Mouse (Mus musculus) splenic B cell, adult 2 months (primary cell): ENCODE data around the gene Ccnk.

Source experiments
- DNase-seq: peaks from one replicate; pipeline ENCODE4 v3.0.0-alpha.2; 2011; ENCODE audit warnings: low read depth, low spot score
- H3K27me3 ChIP-seq: 2 replicates; pipeline ENCODE4 v1.6.1; 2012; ENCODE audit warnings: mild to moderate bottlenecking, low read length, moderate library complexity, mixed read lengths; ENCODE audit not compliant: control insufficient read depth, poor library complexity, insufficient read depth, severe bottlenecking
- H3K36me3 ChIP-seq: 2 replicates; pipeline ENCODE4 v1.6.1; 2012; ENCODE audit warnings: mild to moderate bottlenecking, low read length, moderate library complexity, mixed read lengths; ENCODE audit not compliant: control insufficient read depth, poor library complexity, insufficient read depth, severe bottlenecking

The Ccnk gene

DNA sequence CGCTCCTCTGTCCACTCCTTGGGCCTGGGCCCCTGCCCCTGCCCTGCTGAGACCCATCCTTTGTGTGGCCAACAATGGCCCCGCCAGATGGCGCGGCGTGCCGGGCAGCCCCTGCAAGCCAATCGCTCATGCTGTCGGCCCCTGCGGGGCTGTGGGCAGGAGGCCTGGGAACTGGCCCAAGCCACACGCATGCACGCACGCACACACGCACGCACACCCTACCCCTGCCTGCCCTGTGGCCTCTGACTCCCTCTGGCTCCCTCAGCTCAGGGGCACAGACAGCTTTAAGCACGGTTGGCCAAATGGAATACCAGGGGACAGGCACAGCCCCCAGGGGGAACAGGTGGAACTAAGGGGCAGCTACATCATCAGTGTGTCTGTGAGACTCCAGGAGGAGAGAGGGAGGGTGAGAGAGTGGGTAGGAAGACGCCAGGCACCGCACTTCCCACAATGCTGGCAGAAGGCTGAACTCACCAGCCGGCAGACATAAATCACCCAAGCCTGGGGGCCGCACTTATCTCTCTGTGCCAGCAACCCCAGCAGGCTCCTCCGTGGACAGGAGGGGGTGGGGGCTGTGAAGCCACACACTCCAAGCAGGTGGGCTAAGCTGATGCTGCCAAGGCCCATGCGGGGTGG lies 61.7 kb downstream of the Ccnk start:
- no peak for DNase-seq

DNA sequence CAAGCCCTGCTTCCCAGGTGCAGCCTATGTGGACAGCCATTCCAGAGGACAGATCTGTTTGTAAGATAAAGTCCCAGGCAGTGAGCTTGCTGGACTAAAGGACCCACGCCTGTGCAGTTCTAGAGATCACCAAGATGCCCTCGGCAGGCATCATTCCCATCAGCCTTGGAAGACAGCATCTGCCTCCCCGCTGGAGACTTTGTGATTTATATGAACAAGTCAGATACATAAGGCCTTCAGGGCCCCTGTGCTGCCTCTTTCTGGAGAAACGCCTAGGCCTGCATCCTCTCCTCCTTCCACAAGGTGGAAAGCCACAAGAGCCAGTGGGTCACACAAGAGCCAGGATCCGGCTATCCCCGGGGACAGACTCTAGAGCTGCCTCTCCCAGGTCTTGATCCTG lies 62.2 kb downstream of the Ccnk start:
- H3K36me3 ChIP-seq: no peaks in the 10 kb centered on the region
- DNase-seq: no peak
- H3K27me3 ChIP-seq: no peaks in the 10 kb centered on the region

More for the DNA sequence above, 61.7 kb downstream of the Ccnk start:
- no peaks in the 10 kb centered on the region for H3K36me3 ChIP-seq
- no peaks in the 10 kb centered on the region for H3K27me3 ChIP-seq

DNA sequence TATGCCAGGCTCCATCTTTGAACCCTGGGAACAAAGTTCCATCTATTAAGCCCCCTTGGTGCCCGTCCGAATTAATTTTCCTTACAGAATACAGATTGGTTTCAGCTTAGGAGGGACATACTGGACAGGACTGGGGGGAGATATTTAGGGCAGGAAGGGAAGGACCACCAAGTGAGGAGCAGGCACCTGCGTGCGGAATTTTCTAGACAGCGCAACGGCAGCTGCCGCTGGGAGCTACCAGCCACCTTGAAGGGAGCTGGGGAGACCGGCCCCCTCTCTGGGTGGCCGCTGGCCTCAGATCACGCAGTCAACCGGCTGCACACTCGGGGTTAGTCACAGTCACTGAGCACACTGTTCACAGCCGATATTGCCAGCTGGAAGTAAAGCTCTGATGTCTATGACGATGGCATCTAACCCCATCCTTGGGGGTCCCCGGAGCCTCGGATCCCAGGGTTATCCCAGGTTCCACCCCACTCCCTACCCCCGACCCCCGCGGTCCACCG lies 62.9 kb downstream of the Ccnk start:
- no peaks in the 10 kb centered on the region for H3K27me3 ChIP-seq
- no peaks in the 10 kb centered on the region for H3K36me3 ChIP-seq
- no peak for DNase-seq

DNA sequence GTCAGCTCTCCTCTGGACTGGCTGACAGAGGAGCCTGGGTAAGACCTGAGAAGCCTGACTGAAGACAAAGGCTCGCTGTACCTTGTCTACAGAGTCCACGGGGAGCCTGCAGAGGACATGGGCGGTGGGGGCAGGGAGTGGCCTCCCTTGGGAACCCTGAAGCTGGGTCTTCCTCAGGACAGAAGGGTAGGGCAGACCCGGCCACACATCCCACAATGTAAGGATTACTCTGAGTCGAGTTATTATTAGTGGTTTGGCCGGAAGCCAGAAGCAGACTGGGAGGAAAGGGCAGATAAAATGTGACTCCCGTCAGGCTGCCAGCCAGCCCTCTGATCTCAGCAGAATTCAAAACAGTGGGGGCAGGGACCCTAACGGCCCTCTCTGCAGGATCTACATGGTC lies 65.4 kb downstream of the Ccnk start:
- Histone ChIP-seq H3K36me3 (no peaks in the 10 kb centered on the region), H3K27me3 (no peaks in the 10 kb centered on the region)
- DNase-seq: no peak

DNA sequence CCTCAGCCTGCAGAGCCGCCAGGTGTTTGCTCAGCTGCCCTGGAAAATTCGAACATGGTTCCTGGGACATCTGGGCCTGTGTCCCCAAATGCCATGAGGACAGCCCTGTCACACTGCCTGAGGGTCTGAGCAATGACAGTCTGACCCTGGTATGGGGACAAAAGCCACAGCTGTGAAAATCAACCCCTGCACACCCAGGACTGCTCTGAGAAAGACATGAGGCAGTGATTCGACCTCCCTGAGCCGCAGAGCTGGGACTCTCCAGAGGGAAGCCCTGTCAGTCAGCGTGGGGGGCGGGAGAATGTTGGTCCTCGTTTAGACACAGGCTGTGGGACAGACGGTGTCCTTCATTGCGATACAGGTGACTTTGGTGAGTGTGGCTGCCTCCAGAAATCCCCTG lies 66.2 kb downstream of the Ccnk start:
- Histone ChIP-seq H3K27me3 (no peaks in the 10 kb centered on the region), H3K36me3 (no peaks in the 10 kb centered on the region)
- no peak for DNase-seq

DNA sequence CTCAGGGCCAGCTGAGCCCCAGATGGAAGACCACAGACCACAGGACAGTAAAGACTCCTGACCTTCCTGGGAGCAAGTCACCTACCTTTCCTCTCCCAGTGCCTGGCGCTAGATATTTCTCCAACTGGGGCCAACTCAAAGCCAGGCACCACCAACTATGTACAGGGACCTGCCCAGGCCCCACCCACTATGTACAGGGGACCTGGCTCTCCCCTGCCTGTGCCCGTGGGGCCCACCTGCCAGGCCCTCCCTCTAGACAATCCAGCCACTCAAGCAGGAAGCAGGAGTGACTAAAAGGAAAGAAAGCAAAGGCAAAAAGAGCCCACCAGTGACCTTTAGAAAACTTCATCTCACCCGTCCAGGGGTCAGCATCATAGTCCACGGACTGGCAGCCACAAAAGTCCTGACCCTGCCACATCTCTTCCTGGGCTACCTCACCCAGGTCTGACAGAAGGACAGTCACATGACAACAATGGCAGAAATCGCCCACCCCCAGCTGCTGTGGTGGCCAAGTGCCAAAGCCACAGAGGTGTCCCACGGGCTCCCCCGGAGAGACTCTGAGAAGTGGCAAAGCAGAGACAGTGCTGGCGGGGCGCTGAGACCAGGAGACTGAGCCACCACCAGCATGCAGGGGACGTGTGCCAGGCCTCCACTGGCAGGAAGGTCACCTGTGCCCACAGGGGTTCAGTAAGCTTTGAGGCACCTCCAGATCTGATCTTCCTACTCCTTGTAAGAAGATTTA lies 67.6 kb downstream of the Ccnk start:
- Histone ChIP-seq H3K36me3 (no peaks in the 10 kb centered on the region), H3K27me3 (no peaks in the 10 kb centered on the region)
- DNase-seq: no peak

DNA sequence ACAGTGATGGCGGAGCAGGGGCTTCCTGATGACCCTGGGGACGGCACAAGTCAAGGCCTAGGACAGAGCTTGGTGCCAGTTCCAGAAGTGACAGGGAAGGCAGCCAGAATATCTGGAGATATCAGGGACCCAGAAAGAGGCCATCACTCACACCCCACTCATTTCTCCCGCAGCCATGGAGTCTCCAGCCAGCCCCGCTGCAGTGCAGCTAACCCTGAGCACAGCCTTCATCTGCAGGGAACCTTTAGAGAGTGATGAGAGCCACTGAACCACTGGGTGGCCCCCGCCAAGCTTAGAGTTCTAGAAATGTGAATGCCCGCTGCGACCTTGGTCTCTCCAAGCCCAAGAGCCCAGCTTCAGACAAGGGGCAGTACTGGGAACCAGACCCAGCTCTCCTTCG lies 69.6 kb downstream of the Ccnk start:
- no peaks in the 10 kb centered on the region for H3K36me3 ChIP-seq
- DNase-seq: no peak
- no peaks in the 10 kb centered on the region for H3K27me3 ChIP-seq

DNA sequence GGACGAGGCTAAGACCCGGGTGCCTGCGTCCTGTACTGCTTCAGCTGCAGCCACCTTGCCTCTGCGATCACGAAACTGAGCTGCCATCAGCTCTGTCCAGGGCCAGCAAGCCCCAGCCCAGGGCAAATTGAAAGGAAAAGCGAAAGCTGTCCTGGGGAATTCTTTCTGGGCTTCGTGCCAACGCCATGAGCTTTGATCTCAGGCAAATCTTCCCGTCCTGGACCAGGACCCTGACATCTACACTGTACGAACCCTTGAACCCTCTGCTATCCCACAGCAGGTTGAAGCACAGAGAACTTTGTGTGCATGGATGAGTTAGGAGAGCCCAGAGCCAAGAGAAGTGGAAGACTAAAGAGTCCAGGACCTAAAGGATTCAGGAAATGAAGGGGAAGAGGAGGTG lies 70.1 kb downstream of the Ccnk start:
- H3K27me3 ChIP-seq: no peaks in the 10 kb centered on the region
- DNase-seq: no peak
- no peaks in the 10 kb centered on the region for H3K36me3 ChIP-seq

DNA sequence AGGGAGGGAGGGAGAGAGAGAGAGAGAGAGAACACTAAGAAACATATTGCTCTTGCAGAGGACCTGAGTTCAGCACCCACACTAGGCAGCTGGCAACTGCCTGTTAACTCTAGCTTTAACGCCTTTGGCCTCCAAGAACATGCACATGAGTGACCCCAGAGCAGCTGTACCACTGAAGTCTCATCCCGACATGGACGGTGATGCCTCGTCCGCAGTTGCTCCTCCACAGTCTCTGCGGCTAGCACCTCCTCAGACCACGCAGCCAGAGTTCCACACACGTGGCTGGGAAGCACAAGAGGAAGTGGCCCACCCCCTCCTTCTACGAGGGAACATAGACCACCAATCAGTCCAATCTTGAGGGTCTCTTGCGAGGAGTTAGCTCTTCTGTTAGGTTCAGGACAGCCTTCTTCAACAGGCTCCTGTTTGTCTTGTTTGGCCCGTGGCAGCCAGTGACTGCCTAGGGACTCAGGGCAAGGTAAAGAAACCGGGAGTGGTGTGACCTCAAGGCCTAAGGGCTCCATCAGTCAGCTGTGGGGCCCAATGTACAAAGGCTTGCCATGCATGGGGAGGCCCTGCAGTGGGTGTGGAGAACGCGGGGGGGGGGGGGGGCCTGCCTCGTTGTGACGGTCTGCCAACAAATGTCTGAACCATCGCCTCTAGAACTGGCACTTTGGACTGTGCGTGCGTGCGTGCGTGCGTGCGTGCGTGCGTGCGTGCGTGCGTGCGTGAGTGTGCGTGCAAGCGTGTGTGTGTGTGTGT lies 71.8 kb downstream of the Ccnk start:
- DNase-seq: no peak
- no peaks in the 10 kb centered on the region for H3K27me3 ChIP-seq
- no peaks in the 10 kb centered on the region for H3K36me3 ChIP-seq

DNA sequence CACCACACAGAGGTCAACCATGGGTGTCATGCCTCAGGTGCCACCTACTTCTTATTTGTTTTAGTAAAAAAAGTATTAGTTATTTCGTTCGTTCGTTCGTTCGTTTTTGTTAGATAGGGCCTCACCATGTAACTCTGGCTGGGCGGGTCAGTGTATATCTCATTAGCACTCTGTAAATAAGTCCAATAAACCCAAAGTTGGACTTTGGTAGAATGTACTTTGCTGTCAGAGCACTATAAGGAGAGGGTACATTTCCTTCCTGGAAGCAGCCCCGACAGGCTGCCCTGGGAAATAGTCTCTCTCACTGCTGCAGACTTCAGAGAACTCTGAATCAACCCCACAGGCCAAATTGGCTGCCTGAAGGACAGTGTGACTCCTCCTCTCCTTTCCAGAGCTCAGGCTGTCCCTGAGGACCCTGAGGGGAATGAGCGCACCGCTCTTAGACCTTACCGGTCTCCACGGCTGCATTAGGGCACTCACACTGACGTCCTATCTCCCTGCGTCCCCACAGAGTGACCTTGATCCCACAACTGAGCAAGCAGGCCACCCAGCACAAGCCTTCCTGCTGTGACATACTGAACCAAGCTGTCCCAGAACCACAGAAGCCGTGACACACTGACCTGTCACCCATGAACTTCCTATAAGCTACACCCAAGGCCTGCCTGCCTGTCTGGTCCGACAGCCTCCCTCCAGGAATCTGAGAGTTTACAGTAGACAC lies 72.6 kb downstream of the Ccnk start:
- Histone ChIP-seq H3K27me3 (no peaks in the 10 kb centered on the region), H3K36me3 (no peaks in the 10 kb centered on the region)
- DNase-seq: no peak
